Mouse (Mus musculus): ENCODE measurements around the gene Stat5a.

Stat5a gene

DNA sequence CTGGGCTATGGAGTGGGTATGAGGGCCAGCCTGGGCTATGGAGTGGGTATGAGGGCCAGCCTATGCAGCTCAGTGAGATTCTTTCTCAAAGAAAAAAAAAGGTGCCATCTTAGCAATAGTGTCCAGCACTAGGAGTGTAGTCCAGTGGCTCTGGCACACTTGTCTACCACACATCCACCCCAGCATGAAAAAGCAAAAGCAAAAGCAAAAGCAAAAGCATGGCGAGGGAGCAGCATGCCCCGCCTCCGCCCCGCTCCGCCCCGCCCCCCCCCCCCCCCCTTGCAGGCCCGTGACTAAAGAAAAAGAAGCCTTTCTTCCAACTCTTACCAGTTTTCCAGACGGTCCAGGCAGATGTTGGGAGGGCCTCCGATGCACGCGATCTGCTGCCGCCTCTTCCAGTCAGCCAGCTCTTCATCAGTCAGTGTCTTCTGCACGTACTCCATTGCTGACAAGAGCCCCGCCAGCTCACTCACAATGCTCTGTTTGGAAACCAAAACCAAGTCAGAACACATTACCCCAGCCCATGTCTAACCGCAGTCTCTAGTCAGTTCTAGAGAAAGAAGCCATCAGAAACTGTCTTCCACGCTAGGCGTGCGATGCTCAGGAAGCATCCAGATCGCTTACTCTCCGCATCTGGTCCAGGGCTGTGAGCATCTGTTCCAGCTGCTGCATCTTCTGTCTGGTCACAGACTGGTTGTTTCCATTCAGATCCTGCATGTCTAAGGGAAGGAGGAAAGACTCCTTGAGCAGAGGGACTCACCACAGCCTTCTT lies 45.6 kb downstream of the Stat5a start:
- no peak for DNase-seq

DNA sequence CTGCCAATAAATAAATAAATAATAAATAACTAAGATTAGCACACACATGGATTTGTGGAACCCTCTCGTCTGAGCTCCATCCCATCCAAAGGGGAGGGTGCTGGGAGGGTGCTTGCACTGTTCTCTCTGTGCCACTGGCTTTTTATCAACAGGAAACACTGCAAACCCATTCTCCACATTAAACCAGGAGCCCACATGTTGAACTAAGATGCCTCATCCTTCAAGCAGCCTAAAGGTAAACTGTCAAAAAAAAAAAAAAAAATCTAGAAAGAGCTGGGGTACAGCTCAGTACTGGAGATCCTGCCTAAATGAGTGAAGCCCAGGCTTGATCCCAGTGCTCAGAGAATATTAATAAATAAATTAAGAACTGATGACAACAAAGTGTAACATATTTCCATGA lies 46.8 kb downstream of the Stat5a start:
- no peak for DNase-seq

DNA sequence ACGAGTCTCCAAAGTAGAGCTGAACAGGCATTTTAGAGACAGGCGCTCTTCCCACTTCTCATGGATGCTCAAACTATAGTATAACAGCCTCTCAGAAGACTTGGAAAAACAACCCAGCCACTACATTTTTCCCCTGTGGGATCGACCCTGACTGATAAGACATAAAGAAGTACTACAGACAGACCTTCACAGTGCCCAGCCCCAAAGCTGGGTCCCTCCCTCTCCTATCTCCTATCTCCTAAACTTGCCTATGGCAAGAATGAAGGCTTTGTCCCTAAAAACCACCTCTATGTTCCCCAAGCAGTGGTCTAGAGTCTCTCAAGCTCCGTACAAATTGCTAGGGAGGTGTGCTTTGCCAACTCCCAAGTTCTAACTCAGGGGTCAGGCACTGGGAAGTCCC lies 47.7 kb downstream of the Stat5a start:
- no peak for DNase-seq

DNA sequence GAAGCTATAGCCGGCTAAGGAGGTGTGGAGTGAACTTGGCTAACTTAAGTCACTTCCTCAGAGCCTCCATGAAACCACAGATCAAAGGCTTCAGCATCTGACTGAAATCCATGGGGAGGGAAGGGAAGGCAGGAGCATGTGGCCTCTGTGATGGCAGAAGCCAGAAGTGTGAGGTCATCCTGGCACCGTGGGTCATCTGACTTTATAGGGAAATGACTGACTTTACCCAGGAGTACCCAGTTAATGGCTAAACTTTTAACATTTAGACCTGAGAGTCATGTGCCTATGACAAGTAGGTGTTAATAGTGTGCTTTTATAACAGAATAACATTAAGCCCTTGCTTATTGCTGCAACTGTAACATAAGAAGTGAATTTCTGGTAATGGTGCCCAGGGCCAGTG lies 49.0 kb downstream of the Stat5a start:
- DNase-seq = no peak

GRCm38 (mm10) chr11:100908567-100908966 lies 49.4 kb downstream of the Stat5a start:
- no peak for DNase-seq

GRCm38 (mm10) chr11:100912401-100913155 lies 53.4 kb downstream of the Stat5a start:
- no peak for DNase-seq

DNA sequence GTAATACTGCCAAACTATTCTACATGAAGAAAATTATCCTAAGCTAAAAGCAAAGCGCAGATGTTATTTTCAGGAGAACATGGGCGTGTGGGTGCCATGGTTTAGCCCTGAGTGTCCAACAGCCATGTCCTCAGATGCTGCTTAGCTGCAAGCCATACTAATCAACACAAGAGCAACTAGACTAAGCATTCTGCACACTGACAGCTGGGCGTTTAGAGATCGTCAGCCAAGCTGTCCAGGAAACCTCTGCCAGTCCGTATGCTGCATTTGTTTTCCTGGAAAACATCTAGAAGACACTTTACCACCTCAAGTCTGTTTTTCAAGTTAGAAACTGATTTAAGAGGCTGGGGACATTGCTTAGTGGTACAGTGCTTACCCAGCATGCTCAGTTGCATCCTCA lies 55.3 kb downstream of the Stat5a start:
- DNase-seq = no peak

- no peak for DNase-seq
These were observed 55.9 kb downstream of the Stat5a start for GRCm38 (mm10) chr11:100915063-100915462.

- no peak for DNase-seq
These were observed 57.4 kb downstream of the Stat5a start for GRCm38 (mm10) chr11:100916432-100916971.

- DNase-seq = no peak
These were observed 58.9 kb downstream of the Stat5a start for GRCm38 (mm10) chr11:100918007-100918406.

- DNase-seq = no peak
These were observed 61.9 kb downstream of the Stat5a start for GRCm38 (mm10) chr11:100920887-100921624.

DNA sequence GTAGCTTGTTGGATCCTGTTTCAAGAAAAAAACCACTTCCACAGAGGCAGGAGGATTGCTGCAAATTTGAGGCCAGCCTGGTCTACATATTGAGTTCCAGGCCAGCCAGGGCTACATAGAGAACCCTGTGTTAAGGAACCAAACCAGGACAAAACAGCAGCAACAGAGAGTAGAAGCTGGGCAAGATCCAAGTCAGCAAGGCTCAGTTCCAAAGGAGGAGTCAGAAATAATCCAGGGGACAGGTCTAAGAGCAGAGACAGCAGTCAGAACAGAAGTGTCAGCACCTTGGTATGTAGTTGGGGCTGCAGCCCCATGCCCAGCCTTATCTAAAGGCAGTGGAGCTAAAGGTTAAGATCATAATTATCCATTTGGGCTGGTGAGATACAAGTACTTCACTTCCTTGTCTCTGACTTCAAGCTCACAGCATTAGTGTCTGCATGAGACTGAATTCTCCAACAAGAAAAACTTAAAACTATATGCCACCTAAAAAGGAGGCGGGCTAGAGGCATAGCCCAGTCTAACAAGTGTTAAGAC lies 65.3 kb downstream of the Stat5a start:
- DNase-seq = no peak

GRCm38 (mm10) chr11:100927386-100927785 lies 68.2 kb downstream of the Stat5a start:
- DNase-seq = no peak

GRCm38 (mm10) chr11:100930611-100931010 lies 71.5 kb downstream of the Stat5a start:
- peak; percentile 11 for DNase-seq

- DNase-seq = peak; percentile 77
These were observed 72.2 kb downstream of the Stat5a start for GRCm38 (mm10) chr11:100931254-100931921.

Data from thymus, postnatal 25 days (tissue).